Mouse (Mus musculus): ENCODE data around the gene Slco4c1.

Slco4c1 gene

DNA sequence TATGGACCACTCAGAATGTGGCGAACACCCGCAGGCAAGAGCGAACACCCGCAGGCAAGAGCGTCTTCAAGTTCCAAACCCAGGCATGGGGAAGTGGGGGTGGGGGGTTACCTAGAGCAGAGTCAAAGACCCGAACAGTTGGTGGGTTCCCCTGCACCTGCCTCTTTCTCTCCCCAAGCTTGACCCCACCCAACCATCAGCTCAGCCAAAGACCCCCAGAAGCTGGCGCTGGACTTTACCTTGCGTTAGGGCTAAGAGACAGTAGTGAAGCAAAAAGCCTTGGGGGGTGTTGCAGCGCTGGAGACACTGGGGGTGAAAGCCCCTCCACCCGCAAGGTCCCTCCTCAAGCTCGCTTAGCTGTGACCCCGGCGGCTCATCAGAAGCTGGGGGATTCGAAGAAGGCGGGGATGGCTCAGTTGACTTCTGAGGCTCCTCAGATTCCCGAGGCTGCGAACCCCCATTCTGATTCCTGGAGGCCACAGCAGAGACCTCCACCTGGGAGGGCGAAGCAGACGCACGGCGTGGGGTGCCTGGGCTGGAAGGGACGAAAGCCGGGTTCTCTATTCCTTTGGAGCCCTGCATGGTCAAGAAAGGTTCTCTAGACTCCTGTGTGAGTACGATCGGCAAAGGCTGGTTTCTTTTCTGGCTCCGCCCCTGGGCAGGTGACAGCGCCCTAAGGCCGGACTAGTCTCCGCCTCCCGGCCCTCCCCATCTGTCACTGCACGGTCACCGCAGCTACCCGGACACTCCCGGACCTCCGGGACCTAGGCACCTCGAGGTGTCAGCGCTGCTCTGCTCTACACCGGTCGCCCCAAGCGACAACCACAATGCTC is at the start of gene Slco4c1:
TSS of gene Slco4c1 (minus strand) at position 644 of the 833 bp plus-strand sequence.
- DNase-seq (ENCODE audit: low read depth, low spot score), result peak; percentile 21

GRCm38 (mm10) chr1:96917333-96917732 is 45.4 kb upstream of the Slco4c1 start:
- DNase-seq (ENCODE audit: low read depth, low spot score), result no peak

GRCm38 (mm10) chr1:96883788-96884187 is 11.8 kb upstream of the Slco4c1 start:
- no peak for DNase-seq (ENCODE audit: low read depth, low spot score)

DNA sequence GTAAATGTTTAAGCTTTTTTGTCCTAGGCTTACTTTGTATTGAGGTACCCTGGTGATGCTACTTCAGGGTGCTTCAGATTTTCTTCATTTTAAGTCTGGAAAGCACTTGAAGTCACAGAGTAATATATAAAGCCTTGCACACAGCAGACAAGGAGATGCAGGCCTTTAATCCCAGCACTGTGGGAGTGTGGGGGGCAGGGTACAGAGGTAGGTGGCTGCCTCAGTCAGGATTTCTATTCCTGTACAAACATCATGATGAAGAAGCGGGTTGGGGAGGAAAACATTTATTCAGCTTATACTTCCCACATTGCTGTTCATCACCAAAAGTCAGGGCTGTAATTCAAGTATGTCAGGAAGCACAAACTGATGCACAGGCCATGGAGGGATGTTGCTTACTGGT is 6.6 kb upstream of the Slco4c1 start:
- DNase-seq (ENCODE audit: low read depth, low spot score), result no peak

- DNase-seq (ENCODE audit: low read depth, low spot score), result no peak
Observed at GRCm38 (mm10) chr1:96876076-96876475, 4.1 kb upstream of the Slco4c1 start.

DNA sequence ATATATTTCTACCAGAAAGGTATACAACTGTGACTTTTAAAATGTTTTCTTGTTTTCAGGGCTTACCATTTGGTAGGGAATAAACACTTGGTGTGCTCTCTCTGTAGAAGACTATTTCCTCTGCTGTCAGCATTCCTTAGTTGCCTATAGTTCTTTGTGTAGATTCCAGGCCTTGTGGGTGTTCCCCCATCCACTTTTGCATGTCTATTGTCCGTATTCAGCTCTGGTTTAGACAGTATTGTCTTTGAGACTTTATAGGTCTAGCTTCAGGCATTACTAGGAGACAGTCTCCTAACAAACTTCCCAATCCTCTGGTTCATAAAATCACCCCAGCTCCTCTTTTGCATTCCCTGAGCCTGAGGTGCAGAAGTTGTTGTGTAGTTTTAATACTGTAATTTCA is 2.7 kb upstream of the Slco4c1 start:
- DNase-seq (ENCODE audit: low read depth, low spot score), result no peak

- peak; percentile 3 for DNase-seq (ENCODE audit: low read depth, low spot score)
Observed at GRCm38 (mm10) chr1:96872361-96872693, 356 bp upstream of the Slco4c1 start.

GRCm38 (mm10) chr1:96870764-96871307 is 1.1 kb downstream of the Slco4c1 start:
- no peak for DNase-seq (ENCODE audit: low read depth, low spot score)

- no peak for DNase-seq (ENCODE audit: low read depth, low spot score)
Observed at GRCm38 (mm10) chr1:96868722-96869121, 3.2 kb downstream of the Slco4c1 start.

DNA sequence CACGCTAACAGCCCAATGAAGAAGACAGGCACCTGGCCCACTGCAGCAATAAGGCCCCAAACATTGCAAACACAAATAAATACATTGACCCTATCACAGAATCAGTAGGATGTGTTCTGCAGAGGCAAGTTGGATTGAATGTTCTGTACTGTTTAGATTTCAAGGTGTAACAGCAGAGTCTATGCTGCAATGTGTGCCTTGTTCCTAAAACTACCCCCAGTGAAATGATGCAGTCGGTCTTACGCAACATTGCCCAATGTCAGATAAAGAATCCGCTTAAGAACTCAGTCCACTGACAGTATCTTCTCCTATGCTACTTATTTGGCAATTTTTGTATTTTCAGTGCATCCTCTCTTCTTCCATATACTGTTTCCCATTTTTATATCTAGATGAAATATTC is 6.0 kb downstream of the Slco4c1 start:
- DNase-seq (ENCODE audit: low read depth, low spot score), result no peak

DNA sequence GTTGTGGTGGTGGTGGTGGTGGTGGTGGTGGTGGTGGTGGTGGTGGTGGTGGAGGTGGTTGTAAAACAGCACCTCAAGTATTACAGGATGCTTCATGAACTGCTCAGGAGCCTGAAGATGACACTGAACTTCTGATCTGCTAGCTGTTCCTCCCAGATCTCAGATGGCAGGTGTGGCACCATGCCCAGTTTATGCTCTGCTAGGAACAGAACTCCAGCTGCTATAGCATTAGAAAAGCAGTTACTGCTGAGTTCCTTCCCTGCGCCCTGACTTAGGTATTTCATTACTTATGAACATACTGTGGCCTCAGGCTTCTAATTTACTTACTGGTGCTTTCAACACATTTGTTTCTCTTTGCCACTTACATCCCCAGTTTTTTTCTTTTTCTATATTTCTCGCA is 7.9 kb downstream of the Slco4c1 start:
- no peak for DNase-seq (ENCODE audit: low read depth, low spot score)

DNA sequence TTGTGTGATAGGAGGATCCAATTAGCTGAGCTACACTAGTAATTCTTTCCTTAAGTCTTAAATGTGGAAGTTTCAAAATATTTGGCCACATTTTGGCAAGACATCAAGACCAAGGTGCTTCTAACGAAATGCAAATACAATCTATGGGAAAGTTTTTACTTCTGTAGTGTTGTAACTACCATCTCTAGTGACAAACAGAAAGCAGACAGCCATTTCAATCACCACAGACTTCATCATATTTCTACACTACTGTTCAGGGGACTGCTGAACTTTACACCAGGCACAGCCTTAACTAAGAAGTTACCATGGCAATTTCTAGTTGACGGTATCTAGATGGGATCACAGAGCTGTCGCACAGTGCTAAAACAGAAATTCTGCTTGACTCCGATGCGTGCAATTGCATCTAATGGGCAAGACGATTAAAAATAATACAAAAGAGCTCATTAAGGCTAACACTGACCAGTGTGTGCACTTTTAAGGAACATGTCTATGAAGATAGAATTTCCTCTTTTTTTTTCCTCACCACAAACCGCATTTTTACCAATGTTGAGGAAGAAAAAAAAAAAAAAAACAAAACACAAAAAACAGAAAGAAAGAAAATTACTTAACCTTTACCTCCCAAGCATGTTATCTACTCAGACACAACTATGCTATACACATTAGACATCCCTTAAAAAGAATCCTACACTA is 11.8 kb downstream of the Slco4c1 start:
- no peak for DNase-seq (ENCODE audit: low read depth, low spot score)

- no peak for DNase-seq (ENCODE audit: low read depth, low spot score)
Observed at GRCm38 (mm10) chr1:96853541-96853940, 18.4 kb downstream of the Slco4c1 start.

GRCm38 (mm10) chr1:96849101-96849500 is 22.9 kb downstream of the Slco4c1 start:
- no peak for DNase-seq (ENCODE audit: low read depth, low spot score)

GRCm38 (mm10) chr1:96848606-96849005 is 23.4 kb downstream of the Slco4c1 start:
- DNase-seq (ENCODE audit: low read depth, low spot score), result no peak

- DNase-seq (ENCODE audit: low read depth, low spot score), result peak; percentile 49
Observed at GRCm38 (mm10) chr1:96846727-96847126, 25.2 kb downstream of the Slco4c1 start.

- DNase-seq (ENCODE audit: low read depth, low spot score), result peak; percentile 13
Observed at GRCm38 (mm10) chr1:96805287-96805727, 66.7 kb downstream of the Slco4c1 start.

GRCm38 (mm10) chr1:96801595-96801994 is 70.4 kb downstream of the Slco4c1 start:
- peak; percentile 61 for DNase-seq (ENCODE audit: low read depth, low spot score)

DNA sequence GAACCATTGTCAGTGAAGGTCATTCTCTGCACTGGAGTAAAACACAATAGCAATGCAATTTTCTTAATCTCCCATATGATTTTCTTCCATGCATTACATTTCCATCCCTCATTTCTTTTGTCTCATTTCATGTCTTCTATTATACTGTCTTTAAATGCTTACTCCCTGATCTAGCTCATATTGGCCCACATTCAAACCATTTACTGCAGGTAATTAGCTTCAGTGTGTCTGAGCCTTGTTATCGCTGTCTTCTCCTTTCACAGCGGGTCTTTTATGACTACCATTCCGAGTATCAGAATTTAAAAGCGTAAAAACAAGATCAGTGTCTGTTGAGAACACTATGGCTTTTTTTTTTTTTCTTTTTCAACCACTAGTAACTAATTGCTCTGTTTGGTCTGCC is 77.3 kb downstream of the Slco4c1 start:
- DNase-seq (ENCODE audit: low read depth, low spot score), result no peak

DNA sequence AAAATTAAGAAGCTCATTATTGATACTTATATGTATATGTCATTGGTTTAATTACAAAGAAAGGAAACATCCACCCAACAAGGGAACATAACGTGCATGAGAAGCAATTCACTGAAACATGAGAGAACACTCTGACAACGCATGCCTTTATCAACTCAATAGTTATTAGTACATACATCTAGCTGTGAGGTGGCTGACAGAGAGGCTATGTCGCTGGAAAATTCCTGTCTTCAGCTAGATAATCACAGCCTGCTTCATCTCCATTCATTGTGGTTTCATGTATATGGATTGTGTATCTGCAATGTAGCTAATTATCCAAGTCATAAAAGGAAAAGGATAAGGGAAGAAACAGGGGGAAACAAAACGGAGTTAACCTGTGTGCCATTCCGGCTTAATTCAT is 77.7 kb downstream of the Slco4c1 start:
- DNase-seq (ENCODE audit: low read depth, low spot score), result no peak

GRCm38 (mm10) chr1:96789268-96789667 is 82.7 kb downstream of the Slco4c1 start:
- DNase-seq (ENCODE audit: low read depth, low spot score), result no peak

DNA sequence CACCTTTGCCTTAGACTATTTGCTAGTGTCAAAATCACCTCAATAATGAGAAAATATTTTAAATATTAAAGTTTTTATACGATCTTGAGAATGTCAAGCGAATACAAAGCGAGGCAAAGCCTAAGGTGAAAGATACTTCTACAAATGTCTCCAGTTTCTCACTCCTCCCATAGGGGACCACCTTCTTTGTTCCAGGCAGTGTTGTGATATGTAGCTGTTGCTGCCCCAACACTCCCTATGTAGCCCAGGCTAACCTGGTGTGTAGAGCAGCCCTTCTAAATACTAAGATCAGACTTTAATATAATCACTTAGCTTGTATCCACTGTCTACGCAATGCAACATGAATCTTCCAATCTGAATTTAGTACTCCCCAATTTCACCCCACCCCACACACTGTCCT is 97.8 kb downstream of the Slco4c1 start:
- no peak for DNase-seq (ENCODE audit: low read depth, low spot score)

DNA sequence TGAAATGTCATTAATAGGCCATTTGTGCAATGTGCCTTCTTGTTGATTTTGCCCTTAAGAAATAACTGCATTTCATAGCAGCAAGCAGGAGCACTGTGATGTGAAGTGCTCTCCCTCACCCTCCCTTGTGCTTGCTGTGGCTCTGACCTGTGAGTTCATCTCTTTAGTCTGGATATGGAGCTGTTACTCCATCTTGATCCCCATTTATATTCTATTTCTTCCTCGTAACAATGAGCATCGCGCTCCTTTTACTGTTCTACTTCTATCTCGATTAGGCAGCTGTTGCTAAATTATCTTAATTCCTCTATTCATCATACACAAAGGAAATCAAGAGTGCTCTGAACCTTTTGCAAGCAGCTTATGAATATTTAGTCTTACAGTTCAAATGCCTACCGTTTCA is 98.3 kb downstream of the Slco4c1 start:
- DNase-seq (ENCODE audit: low read depth, low spot score), result no peak

All from forelimb bud, embryonic 11.5 days (tissue).